Mouse (Mus musculus): Measurements from ENCODE around the gene Tmod3. TPM values are rescaled to one million over a fixed set of nuclear protein-coding genes. Genes with fewer than 3 reads are reported as not detected.

Gene Tmod3
- polyA plus RNA-seq (2011; ENCODE audit: insufficient read depth, insufficient read length, low replicate concordance, missing spikeins) = 16.4 and 28.6 TPM in 2 replicates

DNA sequence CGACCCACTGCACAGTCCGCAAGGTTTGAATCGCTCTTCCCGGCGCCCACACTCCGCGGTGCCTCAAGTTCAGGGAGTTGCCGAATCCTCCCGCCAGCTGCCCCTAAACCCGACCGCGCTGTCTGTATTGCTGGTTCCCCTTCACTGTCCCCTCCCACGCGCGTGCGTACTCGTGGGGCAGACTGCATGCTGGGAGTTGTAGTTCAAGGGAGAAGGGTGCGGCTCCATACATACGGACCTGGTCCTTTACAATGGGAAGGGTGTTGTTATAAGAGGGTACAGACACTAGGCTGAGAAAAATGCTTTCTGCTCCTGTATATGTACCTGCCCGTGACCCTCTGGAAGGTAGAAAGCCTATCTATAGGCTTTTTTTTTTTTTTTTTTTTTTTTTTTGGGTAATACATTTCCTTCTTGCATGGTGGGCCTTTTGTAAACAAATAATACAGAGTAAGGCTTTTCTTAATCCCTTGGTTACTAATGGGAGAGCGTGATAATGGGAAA is at the start of gene Tmod3:
TSS of gene Tmod3 (minus strand) at position 146 of the 501 bp plus-strand sequence.
- Histone ChIP-seq H3K27ac (ENCODE audit: control insufficient read depth, insufficient read depth, low read depth, low read length, poor library complexity) (peak within 1 kb of the TSS; percentile 97), H3K4me3 (replicated peaks; ENCODE audit: control insufficient read depth, low read depth, low read length) (peak within 1 kb of the TSS; percentile 97), H3K4me1 (ENCODE audit: control insufficient read depth, insufficient read depth, low read length) (peaks cover 1% of the 10 kb centered on the region; the same call in 1 of the 2 replicates)
- TF ChIP-seq POLR2A (IDR thresholded peaks at IDR 0.05; ENCODE audit: borderline replicate concordance, control insufficient read depth, low read depth, low read length) = peak; percentile 96
- no peak for TF ChIP-seq CTCF (IDR thresholded peaks at IDR 0.05; ENCODE audit: control insufficient read depth, insufficient read depth, low read length)
- WGBS = 2% methylated on average over 21 of the region's 21 CpGs

DNA sequence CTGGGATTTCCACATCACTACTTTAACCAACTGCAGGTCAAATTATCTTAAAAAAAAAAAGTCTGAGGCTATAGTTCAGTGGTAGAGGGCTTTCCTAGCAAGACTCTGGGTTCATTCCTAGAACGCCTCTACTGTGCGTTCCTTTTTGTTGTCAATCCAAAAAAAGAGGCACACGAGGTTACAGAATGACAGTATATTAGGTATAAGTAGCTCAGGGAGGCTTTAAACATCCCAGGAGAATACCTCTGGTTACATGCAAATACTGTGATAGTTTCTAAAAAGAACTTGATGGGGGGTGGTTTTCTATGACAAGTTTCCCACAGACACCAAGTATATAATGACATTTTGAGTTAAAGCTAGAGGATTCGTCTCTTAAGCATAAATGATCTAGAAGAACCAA is 48.0 kb upstream of the Tmod3 start:
- 76% methylated on average over 4 of the region's 4 CpGs for WGBS
- TF ChIP-seq POLR2A (IDR thresholded peaks at IDR 0.05; ENCODE audit: borderline replicate concordance, control insufficient read depth, low read depth, low read length) (no peak), CTCF (IDR thresholded peaks at IDR 0.05; ENCODE audit: control insufficient read depth, insufficient read depth, low read length) (no peak)
- Histone ChIP-seq H3K4me3 (replicated peaks; ENCODE audit: control insufficient read depth, low read depth, low read length) (no peak overlapping the region), H3K27ac (ENCODE audit: control insufficient read depth, insufficient read depth, low read depth, low read length, poor library complexity) (no peak overlapping the region), H3K4me1 (ENCODE audit: control insufficient read depth, insufficient read depth, low read length) (no peaks in the 10 kb centered on the region)

DNA sequence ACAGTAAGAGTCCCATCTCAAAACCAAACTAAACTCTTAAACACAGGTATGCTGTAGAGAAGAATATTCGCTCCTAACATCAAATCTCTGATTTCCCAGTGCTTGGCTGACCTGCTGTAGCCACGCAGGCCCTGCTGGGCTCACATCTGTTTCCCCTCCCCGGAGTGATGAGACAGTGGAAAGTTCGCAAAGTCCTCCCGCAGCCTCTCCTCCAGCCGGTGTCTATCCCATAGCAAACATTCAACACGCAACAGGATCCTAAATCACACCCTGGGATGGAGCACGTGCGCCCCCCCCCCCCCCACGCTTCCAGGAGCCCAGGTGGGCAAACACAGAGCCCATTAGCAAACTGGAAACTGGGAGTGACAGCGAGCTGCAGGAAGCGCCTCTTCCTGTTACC is 42.1 kb upstream of the Tmod3 start:
- 21% methylated on average over 12 of the region's 12 CpGs for WGBS
- no peak overlapping the region for H3K27ac ChIP-seq (ENCODE audit: control insufficient read depth, insufficient read depth, low read depth, low read length, poor library complexity)
- no peak for TF ChIP-seq POLR2A (IDR thresholded peaks at IDR 0.05; ENCODE audit: borderline replicate concordance, control insufficient read depth, low read depth, low read length)
- TF ChIP-seq CTCF (IDR thresholded peaks at IDR 0.05; ENCODE audit: control insufficient read depth, insufficient read depth, low read length) = no peak
- H3K4me1 ChIP-seq (ENCODE audit: control insufficient read depth, insufficient read depth, low read length) = no peaks in the 10 kb centered on the region
- no peak overlapping the region for H3K4me3 ChIP-seq (replicated peaks; ENCODE audit: control insufficient read depth, low read depth, low read length)

DNA sequence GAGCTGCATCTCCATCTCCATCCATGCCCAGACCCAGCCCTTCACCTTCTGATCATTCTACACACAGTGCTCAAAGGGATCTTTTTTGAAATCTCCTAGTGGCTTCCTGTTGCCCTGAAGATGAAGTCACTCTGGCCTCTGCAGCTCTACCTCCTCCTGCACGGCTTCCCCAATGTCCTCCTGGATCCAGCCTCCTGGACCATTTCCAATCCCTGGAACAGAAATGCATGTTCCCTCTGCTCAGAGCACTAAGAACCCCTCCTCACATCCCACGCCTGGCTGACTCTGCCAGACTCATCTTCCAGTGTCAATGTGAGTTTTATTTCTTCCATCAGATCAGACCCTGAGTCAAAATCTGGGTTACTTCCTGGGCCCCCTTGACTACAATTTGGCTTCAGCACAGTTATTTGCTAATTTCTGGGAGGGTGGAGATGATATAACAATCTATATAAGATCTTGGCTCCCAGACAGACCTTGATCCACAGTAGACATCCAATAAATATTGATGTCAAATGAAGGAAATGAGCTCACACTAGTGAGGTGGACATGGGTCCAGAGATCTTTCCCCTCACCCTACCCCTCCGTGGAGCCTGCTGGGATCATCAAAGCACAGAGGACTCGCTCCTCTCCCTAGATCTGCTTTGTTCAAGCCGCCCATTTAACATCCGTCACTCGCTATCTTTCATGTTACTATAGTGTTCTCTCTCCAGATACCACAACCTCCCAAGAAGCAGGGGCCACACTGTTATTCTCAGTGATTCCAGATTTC is 40.9 kb upstream of the Tmod3 start:
- WGBS = 77% methylated on average over 7 of the region's 7 CpGs
- no peaks in the 10 kb centered on the region for H3K4me1 ChIP-seq (ENCODE audit: control insufficient read depth, insufficient read depth, low read length)
- TF ChIP-seq POLR2A (IDR thresholded peaks at IDR 0.05; ENCODE audit: borderline replicate concordance, control insufficient read depth, low read depth, low read length) (no peak), CTCF (IDR thresholded peaks at IDR 0.05; ENCODE audit: control insufficient read depth, insufficient read depth, low read length) (no peak)

DNA sequence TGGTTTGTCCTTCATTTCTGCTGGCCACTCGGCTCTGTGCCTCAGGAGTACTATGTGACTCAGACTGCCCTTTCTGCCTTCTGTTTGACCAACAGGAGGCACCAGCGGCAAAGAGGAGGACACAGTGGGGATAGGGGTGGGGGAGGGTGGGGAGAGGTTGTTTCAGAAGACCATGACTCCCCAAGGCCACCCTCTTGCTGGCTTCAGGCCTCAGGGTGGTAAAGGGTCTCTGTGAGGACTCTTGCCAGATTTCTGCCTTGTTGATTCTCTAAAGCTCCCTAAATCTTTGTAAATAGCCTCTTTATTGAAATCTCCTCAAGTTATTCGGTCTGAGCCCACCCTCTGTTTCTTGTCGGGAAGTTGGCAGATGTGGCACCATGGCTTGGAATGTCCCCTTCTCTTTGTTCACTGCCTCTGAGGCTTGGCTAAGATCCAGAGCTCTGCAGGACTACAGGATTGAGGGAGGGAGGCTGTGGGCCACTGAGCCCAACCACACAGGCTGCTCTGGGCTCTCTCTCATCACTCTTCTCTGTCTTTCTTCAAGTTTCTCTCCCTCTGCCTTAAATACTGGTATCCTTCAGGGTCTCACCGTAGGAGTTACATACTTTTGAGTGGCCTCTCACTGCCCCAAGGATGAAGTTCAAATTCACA is 39.9 kb upstream of the Tmod3 start:
- Histone ChIP-seq H3K4me1 (ENCODE audit: control insufficient read depth, insufficient read depth, low read length) (no peaks in the 10 kb centered on the region), H3K4me3 (replicated peaks; ENCODE audit: control insufficient read depth, low read depth, low read length) (no peak overlapping the region), H3K27ac (ENCODE audit: control insufficient read depth, insufficient read depth, low read depth, low read length, poor library complexity) (no peak overlapping the region)
- no peak for TF ChIP-seq CTCF (IDR thresholded peaks at IDR 0.05; ENCODE audit: control insufficient read depth, insufficient read depth, low read length)
- no peak for TF ChIP-seq POLR2A (IDR thresholded peaks at IDR 0.05; ENCODE audit: borderline replicate concordance, control insufficient read depth, low read depth, low read length)
- WGBS = 58% methylated on average over 5 of the region's 5 CpGs

More for the DNA sequence above, 40.9 kb upstream of the Tmod3 start:
- Histone ChIP-seq H3K27ac (ENCODE audit: control insufficient read depth, insufficient read depth, low read depth, low read length, poor library complexity) (no peak overlapping the region), H3K4me3 (replicated peaks; ENCODE audit: control insufficient read depth, low read depth, low read length) (no peak overlapping the region)

DNA sequence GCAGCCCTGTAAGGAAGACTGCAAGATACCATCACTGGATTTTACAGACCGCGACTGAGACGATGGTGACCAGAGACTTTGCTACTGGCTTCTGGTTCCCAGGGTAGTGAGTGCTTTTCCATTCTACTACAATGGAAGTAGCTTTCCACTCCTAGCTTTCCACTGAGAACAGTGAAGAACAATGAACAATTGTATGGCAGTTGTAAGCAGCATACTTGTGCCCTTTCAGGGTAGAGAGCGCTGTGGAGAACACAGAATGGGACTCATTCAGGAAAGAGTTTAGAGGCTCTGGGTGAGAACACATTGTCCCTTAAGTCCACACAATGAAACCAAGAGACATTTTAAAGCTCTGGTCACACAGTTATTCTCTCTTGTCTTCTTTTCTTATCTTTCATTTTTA is 38.1 kb upstream of the Tmod3 start:
- TF ChIP-seq POLR2A (IDR thresholded peaks at IDR 0.05; ENCODE audit: borderline replicate concordance, control insufficient read depth, low read depth, low read length) = no peak
- TF ChIP-seq CTCF (IDR thresholded peaks at IDR 0.05; ENCODE audit: control insufficient read depth, insufficient read depth, low read length) = no peak
- H3K4me1 ChIP-seq (ENCODE audit: control insufficient read depth, insufficient read depth, low read length) = no peaks in the 10 kb centered on the region
- H3K27ac ChIP-seq (ENCODE audit: control insufficient read depth, insufficient read depth, low read depth, low read length, poor library complexity) = no peak overlapping the region
- H3K4me3 ChIP-seq (replicated peaks; ENCODE audit: control insufficient read depth, low read depth, low read length) = no peak overlapping the region
- 73% methylated on average over 4 of the region's 4 CpGs for WGBS

DNA sequence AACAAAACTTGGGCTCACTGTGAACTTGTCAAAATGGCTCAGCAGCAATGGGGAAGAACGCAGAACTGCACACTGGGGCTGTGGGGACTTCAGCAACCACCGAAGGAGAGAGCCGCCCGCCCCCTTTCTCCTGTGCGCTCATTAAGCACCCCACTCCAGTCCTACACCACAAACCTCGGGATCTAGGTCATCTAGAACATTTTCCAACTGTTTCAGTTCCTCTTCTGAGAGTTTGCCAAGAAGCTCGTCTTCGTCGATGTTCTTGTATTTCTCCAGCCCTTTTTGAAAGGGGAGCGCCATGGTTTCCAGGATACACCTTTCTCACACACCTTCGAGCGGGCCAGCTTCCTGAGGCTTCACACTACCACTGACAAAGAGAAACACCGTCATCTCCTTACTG is 37.6 kb upstream of the Tmod3 start:
- H3K4me3 ChIP-seq (replicated peaks; ENCODE audit: control insufficient read depth, low read depth, low read length) = no peak overlapping the region
- TF ChIP-seq POLR2A (IDR thresholded peaks at IDR 0.05; ENCODE audit: borderline replicate concordance, control insufficient read depth, low read depth, low read length) (no peak), CTCF (IDR thresholded peaks at IDR 0.05; ENCODE audit: control insufficient read depth, insufficient read depth, low read length) (no peak)
- no peaks in the 10 kb centered on the region for H3K4me1 ChIP-seq (ENCODE audit: control insufficient read depth, insufficient read depth, low read length)
- H3K27ac ChIP-seq (ENCODE audit: control insufficient read depth, insufficient read depth, low read depth, low read length, poor library complexity) = no peak overlapping the region
- WGBS = 64% methylated on average over 13 of the region's 13 CpGs

DNA sequence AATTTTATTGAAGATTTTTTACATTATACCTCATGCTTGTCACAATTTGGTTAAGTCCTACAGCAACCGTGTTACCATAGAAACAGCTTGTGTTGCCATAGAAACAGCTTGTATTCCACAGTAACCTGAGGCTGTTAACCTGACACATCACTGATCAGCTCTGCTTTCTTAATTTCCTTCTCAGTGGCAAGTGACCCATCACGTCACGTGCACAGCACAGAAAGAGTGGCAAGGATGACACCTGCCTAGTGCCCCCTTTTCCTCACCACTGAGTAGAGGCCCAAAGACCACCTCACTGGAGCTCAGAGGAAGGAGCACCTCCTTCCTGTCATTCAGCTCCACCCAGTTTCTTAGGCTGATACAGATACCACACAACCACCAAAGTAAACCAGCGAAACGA is 34.0 kb upstream of the Tmod3 start:
- Histone ChIP-seq H3K4me1 (ENCODE audit: control insufficient read depth, insufficient read depth, low read length) (no peaks in the 10 kb centered on the region), H3K27ac (ENCODE audit: control insufficient read depth, insufficient read depth, low read depth, low read length, poor library complexity) (no peak overlapping the region), H3K4me3 (replicated peaks; ENCODE audit: control insufficient read depth, low read depth, low read length) (no peak overlapping the region)
- WGBS = 82% methylated on average over 5 of the region's 5 CpGs
- no peak for TF ChIP-seq CTCF (IDR thresholded peaks at IDR 0.05; ENCODE audit: control insufficient read depth, insufficient read depth, low read length)
- TF ChIP-seq POLR2A (IDR thresholded peaks at IDR 0.05; ENCODE audit: borderline replicate concordance, control insufficient read depth, low read depth, low read length) = no peak
